Mouse (Mus musculus): Measurements from ENCODE around the gene Arhgap29. TPM values are rescaled to one million over a fixed set of nuclear protein-coding genes. Genes with fewer than 3 reads are reported as not detected.

Arhgap29 gene
- polyA plus RNA-seq, 1 experiment from 2014 or later: 75.2 TPM

- no peaks in the 10 kb centered on the region for H3K36me3 ChIP-seq (ENCODE audit: control insufficient read depth, insufficient read depth, low read length)
- H3K9me3 ChIP-seq (ENCODE audit: control insufficient read depth, low read length): no peaks in the 10 kb centered on the region
- 45% methylated on average over 5 of the region's 5 CpGs for WGBS
- ATAC-seq (ENCODE audit: low read depth) (peak; percentile 50; the same call in 1 of the 2 replicates), DNase-seq (ENCODE audit: low spot score) (peak; percentile 78)
- no peak overlapping the region for H3K27ac ChIP-seq (replicated peaks; ENCODE audit: low read depth, low read length)
- H3K27me3 ChIP-seq (replicated peaks; ENCODE audit: control insufficient read depth, insufficient read depth, low read length): no peaks in the 10 kb centered on the region
- H3K4me2 ChIP-seq (ENCODE audit: low read depth, low read length): no peak overlapping the region
- H3K9ac ChIP-seq (ENCODE audit: low read depth, low read length): no peak overlapping the region
- no peak overlapping the region for H3K4me3 ChIP-seq (ENCODE audit: low read depth, low read length)
- H3K4me1 ChIP-seq (ENCODE audit: control insufficient read depth, insufficient read depth, low read length): no peaks in the 10 kb centered on the region; the same call in 1 of the 2 replicates
Measured at GRCm38 (mm10) chr3:122026676-122027075, 74.3 kb downstream of the Arhgap29 start.

GRCm38 (mm10) chr3:122027776-122028175 is 75.4 kb downstream of the Arhgap29 start:
- H3K9ac ChIP-seq (ENCODE audit: low read depth, low read length): no peak overlapping the region
- ATAC-seq (ENCODE audit: low read depth) (no peak), DNase-seq (ENCODE audit: low spot score) (no peak)
- no peak overlapping the region for H3K4me3 ChIP-seq (ENCODE audit: low read depth, low read length)
- no peaks in the 10 kb centered on the region for H3K9me3 ChIP-seq (ENCODE audit: control insufficient read depth, low read length)
- no peaks in the 10 kb centered on the region for H3K27me3 ChIP-seq (replicated peaks; ENCODE audit: control insufficient read depth, insufficient read depth, low read length)
- no peaks in the 10 kb centered on the region; the same call in 1 of the 2 replicates for H3K4me1 ChIP-seq (ENCODE audit: control insufficient read depth, insufficient read depth, low read length)
- H3K4me2 ChIP-seq (ENCODE audit: low read depth, low read length): no peak overlapping the region
- no peaks in the 10 kb centered on the region for H3K36me3 ChIP-seq (ENCODE audit: control insufficient read depth, insufficient read depth, low read length)
- no peak overlapping the region for H3K27ac ChIP-seq (replicated peaks; ENCODE audit: low read depth, low read length)
- WGBS: 90% methylated on average over 8 of the region's 8 CpGs

- Histone ChIP-seq H3K9me3 (ENCODE audit: control insufficient read depth, low read length) (0 out of 2 replicates have a peak, but pooled peaks cover 6% of the 10 kb centered on the region), H3K4me3 (ENCODE audit: low read depth, low read length) (no peak overlapping the region), H3K27ac (replicated peaks; ENCODE audit: low read depth, low read length) (peak overlapping the region; percentile 13; the same call in 1 of the 2 replicates), H3K9ac (ENCODE audit: low read depth, low read length) (no peak overlapping the region), H3K36me3 (ENCODE audit: control insufficient read depth, insufficient read depth, low read length) (no peaks in the 10 kb centered on the region), H3K4me2 (ENCODE audit: low read depth, low read length) (no peak overlapping the region), H3K4me1 (ENCODE audit: control insufficient read depth, insufficient read depth, low read length) (peaks cover 8% of the 10 kb centered on the region; the same call in 1 of the 2 replicates), H3K27me3 (replicated peaks; ENCODE audit: control insufficient read depth, insufficient read depth, low read length) (no peaks in the 10 kb centered on the region)
- DNase-seq (ENCODE audit: low spot score): no peak
- WGBS: 27% methylated on average over 9 of the region's 9 CpGs
- no peak for ATAC-seq (ENCODE audit: low read depth)
Measured at GRCm38 (mm10) chr3:122033248-122033837, 81.0 kb downstream of the Arhgap29 start.

- H3K9me3 ChIP-seq (ENCODE audit: control insufficient read depth, low read length): 0 out of 2 replicates have a peak, but pooled peaks cover 6% of the 10 kb centered on the region
- no peaks in the 10 kb centered on the region for H3K36me3 ChIP-seq (ENCODE audit: control insufficient read depth, insufficient read depth, low read length)
- H3K9ac ChIP-seq (ENCODE audit: low read depth, low read length): no peak overlapping the region
- peaks cover 8% of the 10 kb centered on the region; the same call in 1 of the 2 replicates for H3K4me1 ChIP-seq (ENCODE audit: control insufficient read depth, insufficient read depth, low read length)
- DNase-seq (ENCODE audit: low spot score): no peak
- H3K4me3 ChIP-seq (ENCODE audit: low read depth, low read length): no peak overlapping the region
- no peaks in the 10 kb centered on the region for H3K27me3 ChIP-seq (replicated peaks; ENCODE audit: control insufficient read depth, insufficient read depth, low read length)
- ATAC-seq (ENCODE audit: low read depth): no peak
- H3K27ac ChIP-seq (replicated peaks; ENCODE audit: low read depth, low read length): no peak overlapping the region
- H3K4me2 ChIP-seq (ENCODE audit: low read depth, low read length): no peak overlapping the region
- 64% methylated on average over 5 of the region's 5 CpGs for WGBS
Measured at GRCm38 (mm10) chr3:122034240-122034639, 81.9 kb downstream of the Arhgap29 start.

GRCm38 (mm10) chr3:122035092-122035491 is 82.8 kb downstream of the Arhgap29 start:
- no peak for DNase-seq (ENCODE audit: low spot score)
- Histone ChIP-seq H3K27me3 (replicated peaks; ENCODE audit: control insufficient read depth, insufficient read depth, low read length) (no peaks in the 10 kb centered on the region), H3K4me3 (ENCODE audit: low read depth, low read length) (no peak overlapping the region), H3K4me2 (ENCODE audit: low read depth, low read length) (no peak overlapping the region), H3K9me3 (ENCODE audit: control insufficient read depth, low read length) (0 out of 2 replicates have a peak, but pooled peaks cover 6% of the 10 kb centered on the region), H3K27ac (replicated peaks; ENCODE audit: low read depth, low read length) (no peak overlapping the region), H3K36me3 (ENCODE audit: control insufficient read depth, insufficient read depth, low read length) (no peaks in the 10 kb centered on the region), H3K9ac (ENCODE audit: low read depth, low read length) (no peak overlapping the region), H3K4me1 (ENCODE audit: control insufficient read depth, insufficient read depth, low read length) (peaks cover 8% of the 10 kb centered on the region; the same call in 1 of the 2 replicates)
- WGBS: 30% methylated on average over 3 of the region's 3 CpGs
- ATAC-seq (ENCODE audit: low read depth): no peak

- H3K27me3 ChIP-seq (replicated peaks; ENCODE audit: control insufficient read depth, insufficient read depth, low read length): no peaks in the 10 kb centered on the region
- H3K4me1 ChIP-seq (ENCODE audit: control insufficient read depth, insufficient read depth, low read length): peaks cover 26% of the 10 kb centered on the region
- no peak overlapping the region for H3K27ac ChIP-seq (replicated peaks; ENCODE audit: low read depth, low read length)
- no peak overlapping the region for H3K4me3 ChIP-seq (ENCODE audit: low read depth, low read length)
- no peak for DNase-seq (ENCODE audit: low spot score)
- WGBS: 77% methylated on average over 6 of the region's 6 CpGs
- no peak for ATAC-seq (ENCODE audit: low read depth)
- H3K36me3 ChIP-seq (ENCODE audit: control insufficient read depth, insufficient read depth, low read length): no peaks in the 10 kb centered on the region
- H3K9ac ChIP-seq (ENCODE audit: low read depth, low read length): no peak overlapping the region
- H3K9me3 ChIP-seq (ENCODE audit: control insufficient read depth, low read length): 0 out of 2 replicates have a peak, but pooled peaks cover 6% of the 10 kb centered on the region
- no peak overlapping the region for H3K4me2 ChIP-seq (ENCODE audit: low read depth, low read length)
Measured at GRCm38 (mm10) chr3:122040522-122040921, 88.2 kb downstream of the Arhgap29 start.

- peaks cover 52% of the 10 kb centered on the region for H3K4me1 ChIP-seq (ENCODE audit: control insufficient read depth, insufficient read depth, low read length)
- H3K4me3 ChIP-seq (ENCODE audit: low read depth, low read length): no peak overlapping the region
- H3K36me3 ChIP-seq (ENCODE audit: control insufficient read depth, insufficient read depth, low read length): no peaks in the 10 kb centered on the region
- no peaks in the 10 kb centered on the region for H3K27me3 ChIP-seq (replicated peaks; ENCODE audit: control insufficient read depth, insufficient read depth, low read length)
- ATAC-seq (ENCODE audit: low read depth) (no peak), DNase-seq (ENCODE audit: low spot score) (peak; percentile 63)
- WGBS: 13% methylated on average over 8 of the region's 8 CpGs
- no peak overlapping the region for H3K9ac ChIP-seq (ENCODE audit: low read depth, low read length)
- H3K27ac ChIP-seq (replicated peaks; ENCODE audit: low read depth, low read length): 0 out of 2 replicates have a peak overlapping the region, but pooled peaks have one; percentile 46
- no peaks in the 10 kb centered on the region for H3K9me3 ChIP-seq (ENCODE audit: control insufficient read depth, low read length)
- H3K4me2 ChIP-seq (ENCODE audit: low read depth, low read length): peak overlapping the region; percentile 37
Measured at GRCm38 (mm10) chr3:122043102-122043501, 90.8 kb downstream of the Arhgap29 start.

- Histone ChIP-seq H3K4me2 (ENCODE audit: low read depth, low read length) (peak within 1 kb of the TSS; percentile 37), H3K27ac (replicated peaks; ENCODE audit: low read depth, low read length) (peak within 1 kb of the TSS; percentile 46; the same call in 1 of the 2 replicates), H3K4me3 (ENCODE audit: low read depth, low read length) (no peak within 1 kb of the TSS), H3K4me1 (ENCODE audit: control insufficient read depth, insufficient read depth, low read length) (peaks cover 61% of the 10 kb centered on the region), H3K9me3 (ENCODE audit: control insufficient read depth, low read length) (no peaks in the 10 kb centered on the region), H3K36me3 (ENCODE audit: control insufficient read depth, insufficient read depth, low read length) (no peaks in the 10 kb centered on the region), H3K27me3 (replicated peaks; ENCODE audit: control insufficient read depth, insufficient read depth, low read length) (no peaks in the 10 kb centered on the region), H3K9ac (ENCODE audit: low read depth, low read length) (peak within 1 kb of the TSS; percentile 31; the same call in 1 of the 2 replicates)
- WGBS: 14% methylated on average over 26 of the region's 26 CpGs
- DNase-seq (ENCODE audit: low spot score) (no peak), ATAC-seq (ENCODE audit: low read depth) (no peak)
Measured at GRCm38 (mm10) chr3:122043799-122044547, 91.6 kb downstream of the Arhgap29 start, which contains the start of gene Abca4. Gene Abca4, plus strand, starts transcription at chr3:122044443.

Data from embryonic facial prominence, embryonic 14.5 days (tissue).